Mouse (Mus musculus) c-Kit-positive CD71-positive TER-119-negative erythroid progenitor cells, embryonic 14.5 days (primary cell): Measurements from ENCODE around the gene Unc45a.

Experiments
- DNase-seq: peaks from one replicate; pipeline ENCODE4 v3.0.0-alpha.2; 2013; ENCODE audit warnings: low read depth

Unc45a gene

DNA sequence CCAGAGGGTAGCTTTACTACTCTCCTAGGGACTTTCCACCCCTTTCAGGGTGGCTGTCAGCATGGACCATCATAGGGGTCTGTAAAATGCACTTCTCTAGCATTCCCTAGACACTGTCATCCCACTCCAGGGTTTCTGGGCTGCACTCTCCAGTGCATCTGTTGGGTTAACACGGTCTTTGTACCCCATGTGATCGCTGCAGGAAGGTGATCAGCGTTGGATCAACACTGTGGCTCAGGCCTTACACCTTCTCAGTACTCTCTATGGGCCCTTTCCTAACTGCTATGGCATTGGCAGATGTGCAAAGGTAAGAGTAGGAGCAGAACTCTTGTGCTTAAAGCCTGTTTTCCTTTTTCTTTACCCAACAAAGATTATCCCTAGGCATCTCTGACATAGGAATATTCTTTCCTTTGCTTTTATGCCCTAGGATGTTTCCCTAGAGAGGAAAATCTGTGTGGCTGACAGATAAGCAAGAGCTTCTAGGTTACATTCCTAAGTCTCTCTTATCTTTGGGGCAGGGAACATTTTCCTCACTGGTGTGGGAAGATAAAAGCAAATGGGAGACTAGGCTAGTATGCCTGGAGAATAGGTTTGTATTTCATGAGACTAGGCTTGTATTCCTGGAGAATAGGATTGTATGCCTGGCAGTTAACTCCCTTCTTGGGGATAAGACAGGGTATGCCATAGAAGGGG lies 57.4 kb downstream of the Unc45a start:
- DNase-seq = no peak

DNA sequence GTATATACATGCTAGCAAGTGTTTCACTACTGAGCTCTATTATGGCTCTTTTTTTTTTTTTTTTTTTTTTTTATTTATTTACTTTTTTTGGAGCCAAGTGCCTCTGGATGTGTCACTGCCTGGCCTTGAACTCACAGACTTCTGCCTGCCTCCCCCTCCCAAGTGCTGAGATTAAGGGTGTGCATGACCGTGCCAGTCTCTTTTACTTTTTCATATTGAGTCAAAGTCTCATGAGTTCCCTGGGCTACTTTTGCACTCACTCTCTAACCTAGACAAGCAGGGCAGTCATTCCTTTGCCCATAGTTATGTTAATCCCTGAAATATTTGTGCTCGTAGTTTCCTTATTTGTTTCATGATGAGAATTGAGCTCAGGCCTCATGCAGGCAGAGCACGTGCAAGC lies 59.2 kb downstream of the Unc45a start:
- DNase-seq = no peak

DNA sequence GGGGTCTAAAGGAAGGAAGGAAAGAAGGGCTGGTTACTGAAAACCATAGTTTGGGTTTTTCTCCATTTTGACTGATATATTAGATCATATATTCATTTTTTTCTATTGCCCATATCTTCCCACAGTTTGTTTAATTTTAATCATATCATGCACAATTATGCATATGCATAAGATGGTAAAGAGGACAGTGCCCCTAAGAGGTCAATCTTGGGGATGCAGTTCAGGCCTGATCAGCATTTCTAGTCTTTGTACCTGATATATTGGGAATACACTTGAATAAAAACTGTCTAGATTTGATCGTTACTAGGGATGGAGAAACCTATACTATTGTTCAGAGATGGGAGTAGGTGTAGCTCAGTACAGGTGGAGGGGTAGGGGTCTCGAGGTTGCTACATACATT lies 59.8 kb downstream of the Unc45a start:
- DNase-seq = no peak

DNA sequence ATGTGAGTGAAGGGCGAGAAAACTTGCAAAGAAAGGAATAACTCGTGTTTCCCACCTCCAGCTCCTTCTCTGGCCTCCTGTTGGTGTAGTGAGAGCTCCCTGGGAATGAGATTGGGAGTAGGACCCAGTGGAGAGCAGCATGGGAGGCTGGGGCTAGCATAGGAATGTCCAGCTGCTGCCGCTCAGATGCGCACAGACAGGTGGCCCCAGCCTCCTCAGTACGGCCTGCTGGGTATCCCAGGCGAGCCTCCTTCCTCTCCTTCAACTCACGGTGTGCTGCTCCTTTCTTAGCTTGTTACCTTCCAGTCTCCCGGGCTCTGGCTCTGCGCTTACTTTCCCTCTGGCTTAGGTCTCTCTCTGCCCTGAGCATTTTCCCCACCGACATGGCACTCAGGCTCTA lies 60.8 kb downstream of the Unc45a start:
- no peak for DNase-seq

DNA sequence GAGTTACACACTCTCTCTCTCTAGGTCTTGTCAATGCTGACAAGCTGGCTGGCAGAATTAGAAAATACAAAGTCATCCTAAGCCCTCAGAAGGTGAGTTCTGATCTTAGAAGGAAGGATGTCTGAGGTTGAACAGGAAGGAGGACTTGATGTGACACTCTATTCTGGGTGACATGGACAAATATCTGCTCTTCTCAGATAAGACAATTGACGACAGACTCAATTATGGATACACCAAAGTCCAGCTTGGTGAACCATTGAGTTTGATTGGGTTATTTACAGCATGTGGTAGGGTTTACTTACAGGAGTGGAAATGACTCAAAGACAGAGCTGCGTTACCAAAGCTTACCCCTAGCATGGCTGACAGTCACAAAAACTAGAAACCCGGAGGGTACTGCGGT lies 64.4 kb downstream of the Unc45a start:
- DNase-seq = no peak
